Mouse (Mus musculus) right cerebral cortex, postnatal 25 days (tissue): ENCODE measurements at regions not wholly inside any gene's neighbourhood (a gene's known extent, or its start where the extent isn't known, plus 50 kb on each side); places are given as distances from the start of the nearest gene placed in this dataset.

ENCODE experiments used
- DNase-seq: peaks from one replicate; pipeline ENCODE4 v3.0.0; 2022

GRCm38 (mm10) chr11:110722701-110723100 is 245.1 kb upstream of the Kcnj16 start:
- no peak for DNase-seq

DNA sequence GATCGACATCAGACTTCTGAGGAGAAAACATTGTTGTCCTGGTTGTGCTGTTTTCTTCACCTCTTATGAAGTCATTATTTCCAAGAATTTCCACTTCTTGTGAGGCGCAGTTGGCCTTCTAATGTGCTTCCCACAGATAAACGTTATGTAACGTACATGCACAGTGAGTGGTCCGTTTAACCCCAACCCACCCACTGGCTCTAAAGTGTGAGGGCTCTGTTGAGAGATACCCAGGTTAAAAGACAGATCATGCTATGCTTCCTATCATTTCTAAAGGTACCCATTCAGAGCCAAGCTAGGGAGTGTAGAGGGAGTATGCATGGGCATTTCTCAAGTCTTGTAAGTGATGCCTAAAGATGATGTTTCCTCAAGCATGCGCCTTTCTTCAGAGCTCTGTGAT is 243.9 kb upstream of the Kcnj16 start:
- DNase-seq, result no peak

DNA sequence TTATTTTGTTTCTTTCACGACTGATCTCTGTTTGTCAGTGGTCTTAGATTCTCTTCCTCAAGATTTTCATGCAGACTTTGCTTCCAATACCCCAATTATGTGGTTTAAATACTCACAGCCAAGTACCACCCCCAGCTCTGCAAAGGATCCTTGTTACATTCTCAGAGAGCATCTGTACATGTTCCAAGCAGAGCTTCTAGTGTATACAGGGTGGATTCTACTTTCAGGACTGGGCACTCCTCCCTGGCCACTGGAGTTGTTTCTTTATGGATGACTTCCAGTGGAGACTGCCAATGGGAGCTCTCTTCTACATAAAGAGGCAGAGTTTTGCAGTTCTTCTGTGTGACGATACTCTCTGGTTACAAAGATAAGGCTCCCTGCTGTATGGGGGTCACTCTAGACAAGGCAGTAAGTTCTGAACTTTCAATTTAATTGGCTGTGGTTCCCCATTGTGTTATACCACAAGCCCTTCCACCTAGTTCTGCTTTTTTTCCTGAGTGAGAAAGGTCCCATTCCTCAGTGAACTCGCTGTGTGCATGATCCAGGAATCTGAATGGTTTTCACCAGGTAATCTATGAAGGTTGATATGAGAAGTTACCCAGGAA is 240.4 kb upstream of the Kcnj16 start:
- no peak for DNase-seq

- DNase-seq, result no peak
Observed at GRCm38 (mm10) chr11:110731510-110731909, 236.3 kb upstream of the Kcnj16 start.

- no peak for DNase-seq
Observed at GRCm38 (mm10) chr11:110774128-110774527, 193.7 kb upstream of the Kcnj16 start.

DNA sequence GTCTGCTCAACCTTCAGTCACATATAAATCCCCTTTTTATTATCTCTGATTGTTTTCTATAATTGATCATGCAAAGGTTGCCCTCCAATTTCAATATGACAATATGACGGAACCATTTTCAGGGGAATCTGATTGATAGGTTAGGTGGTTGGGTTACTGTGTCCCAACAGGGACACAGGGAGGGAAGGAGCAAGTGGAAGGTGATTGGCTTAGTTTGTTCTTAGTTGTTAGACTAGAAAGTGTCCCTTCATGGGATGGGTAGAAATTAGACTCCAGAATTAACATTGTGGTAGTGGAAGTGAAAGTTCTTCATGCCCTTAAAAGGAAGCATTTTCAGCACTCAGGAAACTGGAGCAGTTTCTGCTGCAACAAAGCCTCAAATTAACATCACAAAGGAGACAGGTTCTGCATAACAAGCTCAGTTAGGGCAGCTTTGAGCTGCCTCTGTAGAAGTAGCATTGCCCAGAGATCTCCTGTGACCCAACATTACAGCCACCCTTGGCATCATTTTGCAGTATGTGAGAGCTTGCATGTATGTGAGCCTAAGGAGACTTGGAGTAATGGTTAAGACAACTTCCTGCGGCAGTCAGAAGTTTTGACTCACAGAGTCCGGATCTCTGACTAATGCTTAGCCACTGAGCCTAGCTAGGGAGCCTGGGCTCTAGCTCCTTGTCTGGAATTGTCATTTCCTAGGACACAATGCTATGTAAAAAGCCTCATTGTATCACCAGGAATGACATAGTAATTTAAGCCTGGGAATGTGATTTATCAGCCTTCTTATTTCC is 186.1 kb upstream of the Kcnj16 start:
- DNase-seq, result no peak

GRCm38 (mm10) chr11:110789537-110789936 is 178.3 kb upstream of the Kcnj16 start:
- no peak for DNase-seq

GRCm38 (mm10) chr11:110799887-110800578 is 167.8 kb upstream of the Kcnj16 start:
- DNase-seq, result no peak

DNA sequence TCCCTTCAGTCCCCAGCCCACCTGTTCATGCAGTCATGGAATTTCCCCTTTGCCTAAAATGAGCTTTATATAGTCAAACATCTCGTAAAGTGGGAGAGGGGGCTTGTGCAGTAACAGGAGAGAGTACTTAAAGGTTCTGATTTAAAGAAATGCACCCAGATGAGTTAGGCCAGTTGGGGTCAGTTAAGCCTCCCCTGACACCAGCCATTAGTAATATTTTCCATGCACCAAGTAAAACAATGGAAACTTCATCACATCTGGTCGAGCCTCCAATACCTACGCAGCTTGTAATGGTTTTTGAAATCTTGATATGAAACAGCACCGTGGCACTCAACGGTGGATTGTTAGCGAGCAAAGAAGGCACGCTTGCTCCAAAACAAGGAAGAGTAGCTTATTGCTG is 165.8 kb upstream of the Kcnj16 start:
- DNase-seq, result no peak

DNA sequence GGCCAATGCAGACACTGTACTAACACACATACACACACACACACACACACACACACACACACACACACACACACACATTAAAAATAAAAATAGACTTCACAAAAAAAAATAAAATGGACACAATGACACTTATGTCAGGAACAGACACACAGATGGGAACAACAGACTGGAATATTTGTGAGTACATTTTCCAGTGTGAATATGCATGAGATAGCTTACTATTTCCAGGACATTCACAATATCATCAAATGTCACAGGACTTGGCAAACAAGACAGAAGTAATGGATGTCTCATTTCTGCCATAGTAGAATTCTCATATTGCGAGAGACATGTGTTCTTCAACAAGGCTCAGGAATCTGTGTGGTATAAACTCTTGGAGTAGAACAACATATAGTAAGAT is 163.8 kb upstream of the Kcnj16 start:
- DNase-seq, result no peak

DNA sequence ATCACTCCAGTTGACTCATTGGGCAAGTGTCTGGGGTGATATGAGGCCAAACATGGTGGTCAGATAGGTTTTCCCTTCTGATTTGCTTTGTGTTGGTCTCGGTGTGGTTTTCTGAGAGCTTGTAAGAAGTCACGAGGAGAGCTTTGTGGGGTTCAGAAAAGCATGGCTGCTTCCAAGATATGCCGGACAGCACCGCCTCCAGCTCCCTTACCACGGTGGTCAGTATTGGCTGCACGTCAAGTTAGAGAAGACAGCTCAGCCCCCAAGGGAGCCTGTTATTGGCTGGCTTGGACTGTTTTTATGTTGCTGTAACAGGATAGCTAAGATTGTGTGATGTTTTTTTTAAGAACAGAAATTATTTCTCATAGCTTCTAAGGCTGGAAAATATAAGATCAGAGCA is 154.7 kb upstream of the Kcnj16 start:
- no peak for DNase-seq

- DNase-seq, result no peak
Observed at GRCm38 (mm10) chr11:110814732-110815131, 153.1 kb upstream of the Kcnj16 start.

DNA sequence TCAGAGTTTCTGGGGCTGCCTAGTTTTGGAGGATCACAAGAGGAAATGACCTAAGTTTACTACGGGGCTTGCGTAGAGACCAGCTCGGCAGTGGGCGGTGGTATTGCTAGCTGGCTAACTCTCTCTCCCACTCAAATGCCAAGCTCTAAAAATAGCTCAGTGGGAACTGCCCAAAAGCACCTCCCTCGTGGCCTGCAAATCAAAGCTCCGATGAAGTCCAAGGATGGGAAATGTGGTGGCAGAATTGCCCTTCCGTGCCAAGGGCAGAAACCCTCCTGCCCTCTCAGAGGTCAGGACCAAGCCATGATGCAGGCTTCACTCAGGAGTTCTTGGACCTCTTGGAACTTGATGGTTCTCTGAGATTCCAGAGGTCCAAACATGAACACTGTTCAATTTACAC is 152.6 kb upstream of the Kcnj16 start:
- no peak for DNase-seq

DNA sequence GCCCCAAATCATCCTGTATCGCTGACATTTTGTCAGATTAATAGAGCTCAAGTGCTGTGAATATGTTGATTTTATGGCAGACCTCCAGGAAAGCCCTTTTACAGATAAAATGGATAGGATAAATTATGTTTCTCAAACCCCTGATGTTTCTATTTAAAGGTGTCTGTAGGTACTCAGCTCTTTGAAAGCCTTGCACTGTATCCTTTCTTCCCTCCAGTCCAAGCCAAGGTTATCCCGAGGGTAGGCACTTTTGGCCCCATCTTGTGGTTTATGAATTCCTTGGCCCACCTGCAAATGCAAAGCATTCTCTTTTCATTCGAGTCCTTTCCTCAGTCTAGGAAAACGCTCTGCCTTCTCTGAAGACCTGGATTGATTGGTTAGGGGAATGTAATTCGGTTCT is 139.2 kb upstream of the Kcnj16 start:
- no peak for DNase-seq

DNA sequence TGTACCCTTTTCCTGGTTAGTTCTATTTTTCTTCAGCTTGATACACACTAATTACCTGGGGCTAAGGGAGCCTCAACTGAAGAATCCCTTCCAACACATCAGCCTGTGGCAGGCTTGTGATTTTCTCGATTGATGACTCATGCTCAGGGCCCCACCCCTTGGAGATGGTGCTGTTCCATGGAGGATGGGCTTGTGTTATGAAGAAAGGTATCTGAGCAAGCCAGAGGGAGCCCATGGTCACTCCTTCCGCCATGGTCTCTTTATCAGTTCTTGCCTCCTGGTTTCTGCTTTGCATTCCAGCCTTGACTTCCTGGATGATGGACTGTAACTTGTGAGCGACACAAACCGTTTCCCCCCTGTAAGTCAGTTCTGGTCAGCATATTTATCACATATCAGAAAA is 131.1 kb upstream of the Kcnj16 start:
- DNase-seq, result no peak

GRCm38 (mm10) chr11:110839316-110839715 is 128.5 kb upstream of the Kcnj16 start:
- DNase-seq, result no peak

DNA sequence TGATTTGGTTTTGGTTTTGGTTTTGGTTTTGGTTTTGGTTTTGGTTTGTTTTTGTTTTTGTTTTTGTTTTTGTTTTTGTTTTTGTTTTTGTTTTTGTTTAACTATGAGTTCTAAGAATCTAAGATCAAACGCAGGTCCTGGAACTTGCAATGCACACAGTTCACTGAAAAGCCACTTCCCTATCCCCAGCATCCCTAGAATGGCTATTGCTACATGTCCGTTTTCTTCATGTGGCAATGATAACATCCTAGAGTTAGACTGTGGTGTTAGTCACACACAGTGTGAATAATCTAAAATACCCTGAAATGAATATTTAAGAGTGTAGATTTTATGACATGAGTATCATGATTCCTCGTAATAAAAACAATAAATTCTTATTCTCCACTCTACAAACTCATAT is 99.5 kb upstream of the Kcnj16 start:
- DNase-seq, result no peak

DNA sequence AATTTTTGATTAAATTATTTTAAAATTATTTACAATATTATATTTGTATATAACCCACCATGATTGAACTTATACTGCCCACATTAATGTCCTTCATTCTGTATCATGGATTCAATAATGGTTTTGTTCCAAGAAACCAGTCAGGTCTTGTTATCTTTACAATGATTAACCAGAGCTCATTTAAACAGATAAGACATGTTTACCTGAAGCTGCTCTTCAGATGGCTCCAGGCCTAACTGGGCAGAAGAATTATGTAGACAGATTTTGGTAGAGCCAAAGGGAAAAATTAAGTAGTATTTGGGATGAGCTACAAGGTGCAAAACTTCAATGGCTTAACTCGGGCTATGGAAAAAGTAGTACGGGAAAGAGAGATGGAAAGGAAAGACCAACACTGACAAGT is 97.7 kb upstream of the Kcnj16 start:
- no peak for DNase-seq

GRCm38 (mm10) chr11:110874626-110875025 is 93.2 kb upstream of the Kcnj16 start:
- DNase-seq, result no peak

DNA sequence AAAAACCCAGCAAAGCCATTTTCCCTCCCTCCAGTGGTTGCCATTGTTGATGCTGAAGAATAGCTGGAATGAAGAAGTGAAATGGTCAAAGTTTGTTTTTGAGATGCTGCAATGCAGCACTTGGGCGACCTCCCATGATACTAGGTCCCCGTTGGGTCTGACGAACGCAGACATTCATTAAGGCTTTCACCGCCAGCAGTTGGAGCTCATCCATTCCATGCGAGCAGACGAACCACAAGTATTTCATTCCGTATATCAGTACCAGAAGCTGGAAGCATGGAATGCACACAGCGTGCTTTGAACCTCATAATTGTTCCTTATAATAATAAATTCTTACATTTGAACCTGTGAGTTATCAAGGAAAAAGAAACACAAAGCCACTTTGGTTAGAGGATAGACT is 86.9 kb upstream of the Kcnj16 start:
- DNase-seq, result no peak

GRCm38 (mm10) chr11:110889354-110890151 is 78.3 kb upstream of the Kcnj16 start:
- no peak for DNase-seq

DNA sequence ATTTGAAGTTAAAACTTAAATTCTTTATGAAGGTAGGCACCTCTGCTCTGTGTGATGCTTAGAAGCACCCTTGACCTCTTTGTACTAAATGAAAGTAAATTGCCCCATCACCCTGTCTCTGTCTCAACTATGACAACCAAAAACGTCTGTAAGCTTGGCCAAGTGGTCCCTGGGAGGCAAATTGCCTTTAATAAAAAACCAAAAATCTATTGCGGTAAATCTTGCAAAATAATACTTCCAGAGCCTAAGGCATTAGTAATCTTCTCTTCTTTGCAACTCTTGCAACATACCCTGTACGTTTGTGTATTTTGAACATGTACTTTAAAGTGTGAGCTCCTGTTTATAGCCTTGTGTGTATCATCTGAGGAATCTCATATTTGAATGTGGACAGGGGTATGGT is 77.4 kb upstream of the Kcnj16 start:
- no peak for DNase-seq

GRCm38 (mm10) chr11:110902918-110903317 is 64.9 kb upstream of the Kcnj16 start:
- no peak for DNase-seq
